In the genomic region with DNA sequence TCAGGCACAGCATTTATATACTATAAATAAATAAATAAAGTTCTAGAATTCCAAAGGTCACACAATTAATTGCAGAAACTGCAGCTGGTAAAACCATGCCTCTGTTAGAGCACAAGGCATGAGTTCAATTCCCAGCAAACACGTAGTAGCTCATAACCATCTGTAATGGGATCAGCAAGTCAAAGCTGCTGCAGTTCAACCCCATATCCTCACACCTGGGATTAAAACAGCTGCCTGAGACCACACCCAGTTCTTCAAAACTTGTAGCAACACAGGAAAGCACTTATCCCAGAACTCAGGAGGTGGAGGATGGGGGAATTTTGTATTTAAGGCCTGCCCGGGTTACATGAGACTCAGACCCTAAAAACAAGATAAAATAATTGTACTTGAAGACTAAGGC, we compare ENCODE assay signal across 25 mouse cellular contexts. TPM values are rescaled to one million over a fixed set of nuclear protein-coding genes. Genes with fewer than 3 reads are reported as not detected.
DNase-seq lines count a peak whose midpoint lies in the region; ATAC-seq and TF ChIP-seq lines count a peak whose summit lies in the region.
"Had no signal": no experiment of that assay in that cellular context is flagged by ENCODE, and none has a peak within 500 bp of the region (broad histone marks: within the 10 kb centered on the region; RNA-seq: fewer than 3 reads in every experiment).

No protein-coding gene starts in this region.

- TF ChIP-seq POLR2A in MEL (IDR thresholded peaks at IDR 0.05; ENCODE audit: control insufficient read depth in 1 of 2, insufficient read depth in 1 of 2, low read depth in 1 of 2, low read length in 2 of 2, poor library complexity in 1 of 2), result peak in 1 of 2 experiments; percentile 14; a peak in 1 of 4 replicates

- no peak for ATAC-seq in limb, embryonic 15.5 days (ENCODE audit: insufficient number of reproducible peaks, low FRiP score, low TSS enrichment, low read depth)
- ATAC-seq: CD4-positive, CD25-positive, alpha-beta regulatory T cell, adult 4 months; forebrain, embryonic 13.5 days; forebrain, embryonic 16.5 days; hindbrain, postnatal 0 days; inflammation-experienced regulatory T-cells, adult 6 months; intestine, embryonic 16.5 days had no signal

- H3K9me3 ChIP-seq in heart, embryonic 10.5 days, result no peaks in the 10 kb centered on the region
- H3K9me3 ChIP-seq in limb, embryonic 15.5 days, result no peaks in the 10 kb centered on the region
- no peaks in the 10 kb centered on the region for H3K9me3 ChIP-seq in limb, embryonic 10.5 days (replicated peaks)
- no peaks in the 10 kb centered on the region for H3K9me3 ChIP-seq in MEL (replicated peaks; ENCODE audit: insufficient read depth, low read length)
- H3K9me3 ChIP-seq: forebrain, embryonic 10.5 days; forebrain, embryonic 13.5 days; heart, embryonic 12.5 days; heart, embryonic 15.5 days; hindbrain, embryonic 13.5 days had no signal

- TF ChIP-seq EP300 in MEL (IDR thresholded peaks at IDR 0.05; ENCODE audit: low read depth in 1 of 2, low read length in 2 of 2), result no peak

- H3K27me3 ChIP-seq in heart, embryonic 10.5 days (ENCODE audit: insufficient read depth, poor library complexity, severe bottlenecking), result no peaks in the 10 kb centered on the region
- H3K27me3 ChIP-seq in limb, embryonic 15.5 days, result no peaks in the 10 kb centered on the region
- H3K27me3 ChIP-seq in limb, embryonic 10.5 days (ENCODE audit: low read depth, poor library complexity, severe bottlenecking), result no peaks in the 10 kb centered on the region
- H3K27me3 ChIP-seq in MEL (ENCODE audit: control insufficient read depth in 1 of 2, insufficient read depth in 2 of 2, low read length in 2 of 2), result no peaks in the 10 kb centered on the region
- H3K27me3 ChIP-seq: forebrain, embryonic 13.5 days; heart, embryonic 12.5 days; heart, embryonic 15.5 days; hindbrain, embryonic 13.5 days had no signal

- no peak overlapping the region for H3K4me3 ChIP-seq in heart, embryonic 10.5 days
- no peak overlapping the region for H3K4me3 ChIP-seq in limb, embryonic 15.5 days
- no peak overlapping the region for H3K4me3 ChIP-seq in limb, embryonic 10.5 days
- no peak overlapping the region for H3K4me3 ChIP-seq in MEL (ENCODE audit: control insufficient read depth in 1 of 2, insufficient read depth in 1 of 2, low read depth in 2 of 2, low read length in 2 of 2)
- H3K4me3 ChIP-seq: forebrain, embryonic 10.5 days; forebrain, embryonic 13.5 days; heart, embryonic 12.5 days; heart, embryonic 15.5 days; hindbrain, embryonic 13.5 days had no signal

- H3K36me3 ChIP-seq in heart, embryonic 10.5 days, result peaks cover 56% of the 10 kb centered on the region
- peaks cover 48% of the 10 kb centered on the region for H3K36me3 ChIP-seq in limb, embryonic 15.5 days
- peaks cover 60% of the 10 kb centered on the region for H3K36me3 ChIP-seq in limb, embryonic 10.5 days
- peaks cover 33 to 35% of the 10 kb centered on the region in 2 experiments for H3K36me3 ChIP-seq in MEL (ENCODE audit: control insufficient read depth in 1 of 2, insufficient read depth in 2 of 2, low read length in 2 of 2)

- 66% methylated on average over 2 of the region's 2 CpGs for WGBS in heart, embryonic 10.5 days
- 47% methylated on average over 2 of the region's 2 CpGs for WGBS in limb, embryonic 15.5 days
- 72% methylated on average over 2 of the region's 2 CpGs for WGBS in limb, embryonic 10.5 days

- intact Hi-C loops in heart, postnatal 36 days (cut with DNase I), result loop anchor here (5.0 kb wide), 1 partner anchor 37 kb away; no protein-coding TSS in a partner anchor

- no peak overlapping the region for H3K27ac ChIP-seq in heart, embryonic 10.5 days
- H3K27ac ChIP-seq in limb, embryonic 15.5 days, result peak overlapping the region; percentile 8; the same call in 1 of the 2 replicates
- no peak overlapping the region for H3K27ac ChIP-seq in limb, embryonic 10.5 days
- no peak overlapping the region for H3K27ac ChIP-seq in MEL (ENCODE audit: control insufficient read depth, low read depth, low read length)
- H3K27ac ChIP-seq: forebrain, embryonic 10.5 days; forebrain, embryonic 13.5 days; heart, embryonic 15.5 days; hindbrain, embryonic 13.5 days; hindbrain, postnatal 0 days had no signal

- H3K4me1 ChIP-seq in heart, embryonic 10.5 days, result peaks cover 17% of the 10 kb centered on the region
- peaks cover 21% of the 10 kb centered on the region for H3K4me1 ChIP-seq in limb, embryonic 15.5 days
- H3K4me1 ChIP-seq in limb, embryonic 10.5 days, result peaks cover 12% of the 10 kb centered on the region
- peaks cover 19 to 20% of the 10 kb centered on the region in 2 experiments for H3K4me1 ChIP-seq in MEL (ENCODE audit: control insufficient read depth in 1 of 2, insufficient read depth in 2 of 2, low read length in 2 of 2)

- DNase-seq in heart, embryonic 10.5 days (ENCODE audit: low spot score), result peak; percentile 48
- no peak for DNase-seq in heart, postnatal 36 days
- no peak for DNase-seq in limb, embryonic 10.5 days (ENCODE audit: low spot score)
- DNase-seq in MEL (ENCODE audit: low read depth, low spot score), result no peak
- DNase-seq in cerebellum, adult 11 months, result no peak
- DNase-seq: adrenal gland, adult 8-10 months; adrenal gland, postnatal 25 days; cerebellum, adult 2 months; cerebellum, adult 9-11 months; cerebellum, postnatal 25 days; gastrocnemius, postnatal 10 days; gastrocnemius, postnatal 36 days; heart, postnatal 10 days; kidney, adult 18-20 months had no signal

- no peak for TF ChIP-seq CTCF in MEL (IDR thresholded peaks at IDR 0.05 in 2 of 3, conservative IDR thresholded peaks at IDR 0.05 in 1 of 3; ENCODE audit: control insufficient read depth in 1 of 3, insufficient read depth in 1 of 3, low read depth in 2 of 3, low read length in 3 of 3, poor library complexity in 1 of 3, severe bottlenecking in 1 of 3)

- peaks cover 8% of the 10 kb centered on the region; the same call in 1 of the 2 replicates for H3K79me2 ChIP-seq in MEL (ENCODE audit: control insufficient read depth, insufficient read depth, low read length, poor library complexity)

- no peak overlapping the region for H3K4me2 ChIP-seq in limb, embryonic 15.5 days
- H3K4me2 ChIP-seq: forebrain, embryonic 13.5 days; heart, embryonic 12.5 days; heart, embryonic 15.5 days; hindbrain, embryonic 13.5 days had no signal

- no peak overlapping the region for H3K9ac ChIP-seq in limb, embryonic 15.5 days
- H3K9ac ChIP-seq in MEL (ENCODE audit: control insufficient read depth, low read depth, low read length, poor library complexity, severe bottlenecking), result no peak overlapping the region
- H3K9ac ChIP-seq: forebrain, embryonic 13.5 days; heart, embryonic 12.5 days; heart, embryonic 15.5 days; hindbrain, embryonic 13.5 days had no signal

- TF ChIP-seq RAD21 in MEL (IDR thresholded peaks at IDR 0.05; ENCODE audit: low read depth, low read length), result no peak

TF ChIP-seq in MEL, 35 proteins besides CTCF, POLR2A, EP300 and RAD21:
- TF ChIP-seq MAX (IDR thresholded peaks at IDR 0.05; ENCODE audit: low read length), result no peak
- 0 out of 2 replicates have a peak, but pooled peaks have one; percentile 13 for TF ChIP-seq BHLHE40 (IDR thresholded peaks at IDR 0.05; ENCODE audit: borderline replicate concordance, low read depth, low read length)
- TF ChIP-seq SIN3A (IDR thresholded peaks at IDR 0.05; ENCODE audit: low read length), result 0 out of 2 replicates have a peak, but pooled peaks have one; percentile 22
- no peak for TF ChIP-seq ZMIZ1 (IDR thresholded peaks at IDR 0.05; ENCODE audit: low read depth, low read length)
- TF ChIP-seq MAFK (IDR thresholded peaks at IDR 0.05; ENCODE audit: borderline replicate concordance, low read depth, low read length), result 0 out of 2 replicates have a peak, but pooled peaks have one; percentile 17
- TF ChIP-seq POLR2AphosphoS2 (IDR thresholded peaks at IDR 0.05; ENCODE audit: low read length), result peak; percentile 55

RNA-seq across cellular contexts. Expression of a gene that starts 1.9 kb away (rescaled TPM):
- polyA plus RNA-seq in heart, embryonic 10.5 days (2016; fragmentation: Nextera tagmentation; extraction: Ambion mirVana), result 40.5 and 42.5 TPM in 2 replicates
- total RNA-seq in heart, postnatal 36 days (2021), result 10 to 100 TPM; 91.0 to 99.6 TPM
- polyA plus RNA-seq in limb, embryonic 15.5 days (2015; fragmentation: Nextera tagmentation; extraction: Ambion mirVana), result 65.7 and 65.8 TPM in 2 replicates
- 26.8 and 28.4 TPM in 2 replicates for polyA plus RNA-seq in limb, embryonic 10.5 days (2016; fragmentation: Nextera tagmentation; extraction: Ambion mirVana)
- 28.7 and 38.6 TPM in 2 replicates for total RNA-seq in MEL (2012; rRNA removed)
- polyA plus RNA-seq in MEL (2012; ENCODE audit: insufficient read depth in 1 of 2, insufficient read length in 2 of 2, low read depth in 1 of 2, low replicate concordance in 2 of 2, missing spikeins in 1 of 2), result 10 to 100 TPM in 1 of 2 experiments, not detected in 1; 34.1 TPM

RNA-seq across cellular contexts. Expression of a gene that starts 29.1 kb away (rescaled TPM):
- 73.3 and 87.3 TPM in 2 replicates for polyA plus RNA-seq in heart, embryonic 10.5 days (2016; fragmentation: Nextera tagmentation; extraction: Ambion mirVana)
- total RNA-seq in heart, postnatal 36 days (2021), result 10 to 100 TPM; 27.4 to 30.8 TPM
- polyA plus RNA-seq in limb, embryonic 15.5 days (2015; fragmentation: Nextera tagmentation; extraction: Ambion mirVana), result 77.9 and 86.7 TPM in 2 replicates
- 103 and 111 TPM in 2 replicates for polyA plus RNA-seq in limb, embryonic 10.5 days (2016; fragmentation: Nextera tagmentation; extraction: Ambion mirVana)
- 43.4 and 47.4 TPM in 2 replicates for total RNA-seq in MEL (2012; rRNA removed)
- 10 to 100 TPM in 1 of 2 experiments, not detected in 1; 71.0 TPM for polyA plus RNA-seq in MEL (2012; ENCODE audit: insufficient read depth in 1 of 2, insufficient read length in 2 of 2, low read depth in 1 of 2, low replicate concordance in 2 of 2, missing spikeins in 1 of 2)
